Mouse (Mus musculus): ENCODE measurements around the gene Eya2.

Gene Eya2

GRCm38 (mm10) chr2:165719382-165719781 lies 124.5 kb downstream of the Eya2 start:
- DNase-seq = no peak

- no peak for DNase-seq
Measured at GRCm38 (mm10) chr2:165721941-165722340, 127.1 kb downstream of the Eya2 start.

GRCm38 (mm10) chr2:165732552-165733238 lies 137.9 kb downstream of the Eya2 start:
- DNase-seq = peak; percentile 26

DNA sequence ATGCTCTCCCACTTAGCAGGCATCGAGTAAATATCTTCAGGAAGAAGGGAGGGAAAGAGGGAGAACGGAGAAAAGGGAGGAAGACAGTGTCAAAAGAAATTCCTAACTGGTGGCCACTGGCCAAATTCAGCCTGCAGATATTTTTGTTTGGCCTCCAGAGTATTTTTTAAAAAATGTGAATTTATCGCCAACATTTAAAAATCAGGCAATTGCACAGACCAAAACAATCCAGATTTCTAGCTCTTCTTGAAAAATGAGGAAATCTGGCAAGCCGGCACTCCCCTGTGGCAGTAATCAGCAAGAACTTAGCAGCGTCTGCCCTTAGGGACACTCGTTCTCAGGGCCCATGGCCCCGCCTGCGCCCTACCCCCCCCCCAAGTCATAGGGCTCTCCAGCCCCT lies 138.9 kb downstream of the Eya2 start:
- DNase-seq = no peak

- no peak for DNase-seq
Measured at GRCm38 (mm10) chr2:165736297-165736696, 141.5 kb downstream of the Eya2 start.

- DNase-seq = no peak
Measured at GRCm38 (mm10) chr2:165740381-165740780, 145.5 kb downstream of the Eya2 start.

- no peak for DNase-seq
Measured at GRCm38 (mm10) chr2:165740982-165741381, 146.2 kb downstream of the Eya2 start.

- no peak for DNase-seq
Measured at GRCm38 (mm10) chr2:165741526-165742050, 146.8 kb downstream of the Eya2 start.

GRCm38 (mm10) chr2:165742210-165742786 lies 147.5 kb downstream of the Eya2 start:
- DNase-seq = peak; percentile 20

DNA sequence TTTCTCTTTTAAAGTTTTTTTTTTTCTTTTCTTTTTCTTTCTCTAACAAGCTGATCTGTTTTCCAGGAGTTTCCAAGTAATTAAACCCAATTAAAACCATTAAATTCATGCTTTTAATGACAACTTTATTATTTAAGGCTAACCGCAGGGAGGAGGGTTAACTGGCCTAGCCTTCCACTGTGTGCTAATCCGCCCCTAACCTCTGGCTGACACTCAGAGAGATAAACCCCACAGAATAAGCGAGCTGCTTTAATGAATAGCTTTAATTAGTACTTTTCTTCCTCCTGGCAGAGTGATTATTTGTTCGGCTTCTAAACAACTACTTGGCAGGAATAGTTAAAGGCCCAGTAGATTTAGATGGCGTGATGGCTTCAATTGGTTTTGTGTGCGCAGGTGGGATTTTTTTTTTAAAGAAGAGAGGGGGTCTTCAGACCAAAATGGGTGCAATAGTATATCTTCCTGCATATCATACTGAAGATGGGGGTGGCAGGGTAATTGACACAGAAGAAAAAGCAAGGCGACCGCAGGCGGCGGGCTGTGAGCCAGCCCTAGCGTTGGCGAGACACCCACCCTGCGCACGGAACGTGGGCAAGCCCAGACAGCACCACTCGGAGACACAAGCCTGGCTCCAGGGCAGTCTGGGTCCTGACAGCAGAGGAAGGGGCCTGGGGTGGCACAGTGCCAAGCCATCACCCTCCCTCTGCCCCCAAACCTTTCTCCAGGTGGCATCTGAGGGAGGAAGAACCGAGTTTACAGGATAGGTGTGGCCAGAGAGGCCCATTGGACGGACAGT lies 150.7 kb downstream of the Eya2 start:
- peak; percentile 90 for DNase-seq

- DNase-seq = no peak
Measured at GRCm38 (mm10) chr2:165747975-165748374, 153.1 kb downstream of the Eya2 start.

- no peak for DNase-seq
Measured at GRCm38 (mm10) chr2:165748426-165748825, 153.6 kb downstream of the Eya2 start.

- peak; percentile 57 for DNase-seq
Measured at GRCm38 (mm10) chr2:165751068-165751467, 156.2 kb downstream of the Eya2 start.

- no peak for DNase-seq
Measured at GRCm38 (mm10) chr2:165752704-165753103, 157.9 kb downstream of the Eya2 start.

DNA sequence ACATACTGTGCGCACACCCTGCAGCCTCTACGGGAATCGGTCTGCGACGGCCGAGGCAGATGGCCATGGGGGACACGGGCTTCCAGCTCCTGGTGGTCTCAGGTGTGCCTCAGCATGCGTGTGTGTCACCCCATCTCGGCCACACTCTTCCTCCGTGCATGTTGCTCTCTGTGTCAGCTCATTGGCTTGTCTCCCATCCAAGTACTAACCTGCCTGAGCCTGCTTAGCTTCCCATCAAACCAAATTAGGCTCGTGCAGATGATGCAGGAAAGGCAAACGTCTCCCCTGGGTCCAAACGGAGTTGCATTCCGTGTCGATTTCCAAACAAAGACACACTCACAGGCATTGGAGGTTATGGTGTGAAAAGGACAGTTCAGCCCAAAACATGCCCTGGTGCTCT lies 163.0 kb downstream of the Eya2 start:
- DNase-seq = peak; percentile 76

DNA sequence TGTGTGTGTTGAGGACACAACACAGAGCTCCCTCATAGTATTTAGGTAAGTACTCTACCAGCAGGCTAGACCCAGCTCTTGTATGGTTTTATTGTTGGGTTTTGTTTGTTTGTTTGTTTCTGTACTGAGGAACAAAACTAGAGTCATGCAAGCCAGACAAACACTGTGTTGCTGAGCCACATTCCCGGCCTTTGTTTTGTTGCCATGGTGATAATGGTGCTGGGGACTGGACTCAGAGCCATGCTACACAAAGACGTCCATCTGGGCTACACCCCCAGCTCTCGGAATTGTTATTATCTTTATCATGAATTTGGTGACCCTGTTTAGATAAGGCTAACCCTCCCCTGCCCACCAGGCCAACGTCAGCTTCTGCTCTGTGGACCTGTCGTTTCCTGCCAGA lies 163.7 kb downstream of the Eya2 start:
- DNase-seq = peak; percentile 88

DNA sequence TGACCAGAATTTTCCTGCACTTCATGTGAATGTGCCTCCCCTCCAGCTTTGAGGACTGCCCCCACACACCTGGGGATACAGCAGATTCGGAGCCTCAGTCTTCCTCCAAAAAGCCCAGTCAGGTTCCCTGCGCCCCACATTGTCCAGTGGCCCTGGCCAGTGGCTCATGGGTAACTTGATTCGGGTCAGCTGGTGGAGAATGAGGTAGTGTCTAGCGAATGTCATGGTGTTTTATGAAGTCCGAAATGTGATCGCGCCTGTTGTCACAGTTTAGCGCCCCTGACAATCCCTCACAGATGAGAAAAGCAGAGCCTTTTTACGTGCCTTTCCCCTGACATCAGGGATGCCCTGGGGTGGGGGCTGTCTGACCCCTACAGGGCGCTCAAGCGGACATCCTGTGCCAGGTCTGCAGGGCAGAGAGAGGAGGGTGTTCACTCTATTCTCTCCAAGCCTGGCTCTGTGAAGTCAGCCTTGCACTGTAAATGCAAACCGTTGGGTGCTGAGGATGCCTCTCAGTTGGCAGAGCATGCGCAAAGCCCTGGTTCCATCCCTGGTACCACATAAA lies 164.7 kb downstream of the Eya2 start:
- DNase-seq = peak; percentile 47

GRCm38 (mm10) chr2:165768805-165769358 lies 174.1 kb downstream of the Eya2 start:
- peak; percentile 45 for DNase-seq

DNA sequence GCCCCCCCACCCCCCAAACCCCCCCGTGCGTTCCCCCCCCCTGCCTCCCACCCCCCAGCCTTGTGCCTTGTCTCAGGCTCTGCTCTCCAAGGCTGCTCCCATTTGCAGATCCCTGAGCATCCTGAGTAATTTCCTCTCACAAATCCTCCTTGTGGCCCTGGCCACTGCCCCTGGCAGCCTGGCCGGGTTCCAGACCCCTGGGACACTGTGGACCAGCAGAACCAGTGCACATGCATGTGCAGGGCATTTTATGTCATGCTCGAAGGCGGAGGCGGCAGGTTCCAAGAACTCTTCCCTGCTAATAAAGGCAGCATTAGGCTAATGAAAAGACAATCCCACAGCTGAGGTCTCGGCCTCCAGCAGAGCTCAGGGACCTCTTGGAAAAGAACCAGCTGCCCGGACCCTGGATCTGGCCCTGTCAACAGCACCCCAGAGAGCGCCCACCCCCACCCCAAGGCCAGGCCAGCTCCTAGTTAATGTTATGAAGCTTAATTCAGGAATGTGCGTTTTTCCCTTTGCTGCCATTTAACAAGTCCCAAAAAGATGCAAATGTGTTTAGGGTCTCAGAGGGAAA lies 174.6 kb downstream of the Eya2 start:
- peak; percentile 53 for DNase-seq

DNA sequence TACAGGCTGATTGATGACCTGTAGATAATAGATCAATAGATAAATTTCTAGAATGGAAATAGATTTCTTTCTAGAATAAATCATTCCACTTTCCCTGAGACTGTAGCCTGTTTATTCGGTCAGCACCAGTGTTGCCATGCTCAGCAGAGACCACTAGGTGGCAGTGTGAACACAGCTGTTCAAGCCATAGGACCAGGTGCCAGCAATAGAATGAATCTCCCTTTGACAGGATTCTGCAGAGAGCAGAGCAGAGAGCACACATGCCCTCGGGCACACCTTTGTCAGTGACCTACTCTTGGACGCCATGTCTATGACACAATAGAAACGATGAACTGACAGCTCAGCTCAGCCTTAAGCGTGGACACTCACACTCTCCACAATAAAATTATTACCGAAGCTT lies 184.1 kb downstream of the Eya2 start:
- DNase-seq = peak; percentile 90

DNA sequence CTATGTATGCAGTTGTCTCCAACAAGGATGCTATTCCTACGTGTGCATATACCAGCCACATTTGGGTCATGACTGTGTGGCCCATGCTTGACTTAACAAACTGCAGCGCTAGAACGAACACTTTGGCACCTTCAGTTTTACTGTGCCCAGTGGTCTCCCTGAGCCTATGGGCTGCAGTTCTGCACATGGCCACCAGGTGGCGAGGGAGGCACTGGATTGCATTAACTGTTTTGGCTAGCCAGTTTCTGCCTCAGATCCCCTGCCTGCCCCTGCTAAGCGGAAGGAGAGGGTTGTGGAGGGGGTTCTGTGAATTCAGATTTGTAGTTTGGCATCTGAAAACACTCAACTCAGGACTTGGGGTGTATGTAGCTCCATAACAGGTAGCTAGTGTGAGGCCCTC lies 187.5 kb downstream of the Eya2 start:
- peak; percentile 83 for DNase-seq

- no peak for DNase-seq
Measured at GRCm38 (mm10) chr2:165785312-165786036, 190.6 kb downstream of the Eya2 start.
